Mouse (Mus musculus) 3T3-L1 (cell line): ENCODE measurements around the gene Parm1.

ENCODE experiments used
- DNase-seq: peaks from one replicate; pipeline ENCODE4 v3.0.0-alpha.2; 2015; ENCODE audit warnings: low read depth, low spot score

The Parm1 gene

GRCm38 (mm10) chr5:91517480-91518301, at the start of gene Parm1:
Gene Parm1 (plus strand): TSS chr5:91517615.
- DNase-seq: peak; percentile 84

GRCm38 (mm10) chr5:91475241-91475640, 42.2 kb upstream of the Parm1 start:
- no peak for DNase-seq

- DNase-seq: no peak
Observed at GRCm38 (mm10) chr5:91476863-91477262, 40.6 kb upstream of the Parm1 start.

- no peak for DNase-seq
Observed at GRCm38 (mm10) chr5:91478673-91479072, 38.7 kb upstream of the Parm1 start.

GRCm38 (mm10) chr5:91480129-91480528, 37.3 kb upstream of the Parm1 start:
- no peak for DNase-seq

GRCm38 (mm10) chr5:91484324-91484723, 33.1 kb upstream of the Parm1 start:
- DNase-seq: no peak

- no peak for DNase-seq
Observed at GRCm38 (mm10) chr5:91494456-91494855, 23.0 kb upstream of the Parm1 start.

GRCm38 (mm10) chr5:91501361-91501760, 16.1 kb upstream of the Parm1 start:
- DNase-seq: no peak

- peak; percentile 58 for DNase-seq
Observed at GRCm38 (mm10) chr5:91502366-91502765, 15.0 kb upstream of the Parm1 start.

- DNase-seq: no peak
Observed at GRCm38 (mm10) chr5:91504320-91504922, 13.0 kb upstream of the Parm1 start.

- DNase-seq: no peak
Observed at GRCm38 (mm10) chr5:91517077-91517476, 338 bp upstream of the Parm1 start.

- DNase-seq: no peak
Observed at GRCm38 (mm10) chr5:91518302-91518790, 931 bp downstream of the Parm1 start.

GRCm38 (mm10) chr5:91518946-91519345, 1.5 kb downstream of the Parm1 start:
- DNase-seq: peak; percentile 24

- DNase-seq: peak; percentile 12
Observed at GRCm38 (mm10) chr5:91519521-91519920, 2.1 kb downstream of the Parm1 start.

GRCm38 (mm10) chr5:91532748-91533496, 15.5 kb downstream of the Parm1 start:
- DNase-seq: no peak

- no peak for DNase-seq
Observed at GRCm38 (mm10) chr5:91559071-91559610, 41.7 kb downstream of the Parm1 start.

- DNase-seq: no peak
Observed at GRCm38 (mm10) chr5:91559711-91560110, 42.3 kb downstream of the Parm1 start.

GRCm38 (mm10) chr5:91561394-91561793, 44.0 kb downstream of the Parm1 start:
- DNase-seq: peak; percentile 52

GRCm38 (mm10) chr5:91562486-91562885, 45.1 kb downstream of the Parm1 start:
- DNase-seq: no peak

GRCm38 (mm10) chr5:91564054-91564453, 46.6 kb downstream of the Parm1 start:
- DNase-seq: peak; percentile 28

- DNase-seq: peak; percentile 57
Observed at GRCm38 (mm10) chr5:91565458-91565857, 48.0 kb downstream of the Parm1 start.

GRCm38 (mm10) chr5:91566591-91566990, 49.2 kb downstream of the Parm1 start:
- peak; percentile 59 for DNase-seq
